11 mouse cellular contexts compared by ENCODE assay signal in genomic region chr10:120432731-120433462, GRCm38 (mm10). TPM values are rescaled to one million over a fixed set of nuclear protein-coding genes. Genes with fewer than 3 reads are reported as not detected.
DNase-seq lines count a peak whose midpoint lies in the region; ATAC-seq and TF ChIP-seq lines count a peak whose summit lies in the region.
"Had no signal": no experiment of that assay in that cellular context is flagged by ENCODE, and none has a peak within 500 bp of the region (broad histone marks: within the 10 kb centered on the region; RNA-seq: fewer than 3 reads in every experiment).

No protein-coding gene starts in this region.

- H3K4me3 ChIP-seq in hindbrain, embryonic 12.5 days, result no peak overlapping the region
- no peak overlapping the region for H3K4me3 ChIP-seq in hindbrain, postnatal 0 days (ENCODE audit: low read length)
- no peak overlapping the region for H3K4me3 ChIP-seq in limb, embryonic 12.5 days (replicated peaks)

- no peak for ATAC-seq in hindbrain, embryonic 12.5 days (ENCODE audit: low FRiP score)
- ATAC-seq in hindbrain, postnatal 0 days, result no peak
- ATAC-seq in limb, embryonic 12.5 days (ENCODE audit: insufficient number of reproducible peaks, insufficient read depth, low FRiP score, low TSS enrichment, low read depth), result no peak
- ATAC-seq: midbrain, embryonic 16.5 days had no signal

- H3K9me3 ChIP-seq in hindbrain, embryonic 12.5 days (replicated peaks), result no peaks in the 10 kb centered on the region
- H3K9me3 ChIP-seq in hindbrain, postnatal 0 days (ENCODE audit: low read length), result no peaks in the 10 kb centered on the region
- no peaks in the 10 kb centered on the region for H3K9me3 ChIP-seq in limb, embryonic 12.5 days

- DNase-seq in hindbrain, postnatal 0 days (ENCODE audit: low spot score), result no peak
- peak; percentile 82 for DNase-seq in 416B (ENCODE audit: low read depth)
- peak; percentile 54 to 59 for DNase-seq in adrenal gland, postnatal 36 days
- no peak for DNase-seq in layer of hippocampus, postnatal 25 days (ENCODE audit: extremely low spot score in 1 of 2, low spot score in 1 of 2)
- no peak for DNase-seq in Muller cell, postnatal 12 days (ENCODE audit: inconsistent ontology term)
- DNase-seq: heart, adult 18-20 months; right cerebral cortex, adult 18-20 months; thymus, adult 18-20 months had no signal

- H3K27me3 ChIP-seq in hindbrain, embryonic 12.5 days, result no peaks in the 10 kb centered on the region
- no peaks in the 10 kb centered on the region for H3K27me3 ChIP-seq in hindbrain, postnatal 0 days (ENCODE audit: insufficient read depth, low read length)
- H3K27me3 ChIP-seq in limb, embryonic 12.5 days, result no peaks in the 10 kb centered on the region; the same call in 1 of the 2 replicates

- H3K9ac ChIP-seq in hindbrain, embryonic 12.5 days, result 0 out of 2 replicates have a peak overlapping the region, but pooled peaks have one; percentile 23
- H3K9ac ChIP-seq in hindbrain, postnatal 0 days (replicated peaks; ENCODE audit: low read length), result no peak overlapping the region
- no peak overlapping the region for H3K9ac ChIP-seq in limb, embryonic 12.5 days (replicated peaks)

- 38% methylated on average over 9 of the region's 9 CpGs for WGBS in hindbrain, embryonic 12.5 days
- WGBS in hindbrain, postnatal 0 days, result 23% methylated on average over 9 of the region's 9 CpGs
- 29% methylated on average over 9 of the region's 9 CpGs for WGBS in limb, embryonic 12.5 days

- TF ChIP-seq CTCF in hindbrain, postnatal 0 days (IDR thresholded peaks at IDR 0.05; ENCODE audit: low read depth), result no peak

- no peak overlapping the region for H3K4me2 ChIP-seq in hindbrain, embryonic 12.5 days (replicated peaks)
- H3K4me2 ChIP-seq in hindbrain, postnatal 0 days (ENCODE audit: low read depth, low read length), result no peak overlapping the region
- H3K4me2 ChIP-seq in limb, embryonic 12.5 days, result no peak overlapping the region

- H3K4me1 ChIP-seq in hindbrain, embryonic 12.5 days, result peaks cover 33% of the 10 kb centered on the region
- H3K4me1 ChIP-seq in hindbrain, postnatal 0 days (ENCODE audit: insufficient read depth, low read length), result 0 out of 2 replicates have a peak, but pooled peaks cover 8% of the 10 kb centered on the region
- peaks cover 85% of the 10 kb centered on the region for H3K4me1 ChIP-seq in limb, embryonic 12.5 days (replicated peaks)

- peak overlapping the region; percentile 35; the same call in 1 of the 2 replicates for H3K27ac ChIP-seq in hindbrain, embryonic 12.5 days
- no peak overlapping the region for H3K27ac ChIP-seq in hindbrain, postnatal 0 days
- peak overlapping the region; percentile 70 for H3K27ac ChIP-seq in limb, embryonic 12.5 days

- H3K36me3 ChIP-seq in hindbrain, embryonic 12.5 days, result no peaks in the 10 kb centered on the region
- H3K36me3 ChIP-seq in hindbrain, postnatal 0 days (ENCODE audit: insufficient read depth, low read length), result no peaks in the 10 kb centered on the region
- peaks cover 65% of the 10 kb centered on the region for H3K36me3 ChIP-seq in limb, embryonic 12.5 days

RNA-seq across cellular contexts. Expression of gene Hmga2, which starts 43.4 kb away (rescaled TPM):
- polyA plus RNA-seq in hindbrain, embryonic 12.5 days (2016; fragmentation: Nextera tagmentation; extraction: Ambion mirVana), result 26.5 and 33.6 TPM in 2 replicates
- 1.2 and 1.5 TPM in 2 replicates for total RNA-seq in hindbrain, postnatal 0 days (2014; rRNA removed)
- polyA plus RNA-seq in hindbrain, postnatal 0 days (2015; fragmentation: Nextera tagmentation; extraction: Ambion mirVana), result 0.98 and 1.5 TPM in 2 replicates
- total RNA-seq in adrenal gland, postnatal 36 days (2021), result 1 to 10 TPM; 4.4 to 5.2 TPM
- 128 and 132 TPM in 2 replicates for polyA plus RNA-seq in limb, embryonic 12.5 days (2016; fragmentation: Nextera tagmentation; extraction: Ambion mirVana)
- total RNA-seq in layer of hippocampus, postnatal 25 days (2021), result under 1 TPM; 0.10 to 0.26 TPM
- total RNA-seq: heart, adult 18-20 months had no signal

Comparison
In these comparisons a context has a peak if more than half of its experiments do, and no peak if none do; other contexts are left out.
1. DNase-seq: peak in 416B (single experiment) and adrenal gland, postnatal 36 days (2 of 2); none in hindbrain, postnatal 0 days (single experiment), layer of hippocampus, postnatal 25 days (0 of 2) and Muller cell, postnatal 12 days (single experiment).